Comparison of ENCODE assay signal across 8 mouse cellular contexts in genomic region chr11:108925202-108925601, GRCm38 (mm10). TPM values are rescaled to one million over a fixed set of nuclear protein-coding genes. Genes with fewer than 3 reads are reported as not detected.
DNase-seq lines count a peak whose midpoint lies in the region; ATAC-seq and TF ChIP-seq lines count a peak whose summit lies in the region.

No protein-coding gene starts in this region.

- no peak for TF ChIP-seq POLR2A in olfactory bulb, adult 2 months (IDR thresholded peaks at IDR 0.05; ENCODE audit: insufficient read depth, low read depth, low read length)

- no peak for TF ChIP-seq EP300 in heart, postnatal 0 days (IDR thresholded peaks at IDR 0.05; ENCODE audit: low read depth)
- TF ChIP-seq EP300 in liver, embryonic 14.5 days (IDR thresholded peaks at IDR 0.05; ENCODE audit: low read depth): no peak

- peaks cover 83% of the 10 kb centered on the region for H3K4me1 ChIP-seq in forebrain, embryonic 13.5 days
- H3K4me1 ChIP-seq in heart, postnatal 0 days (ENCODE audit: control insufficient read depth, insufficient read depth): peaks cover 23% of the 10 kb centered on the region
- H3K4me1 ChIP-seq in liver, embryonic 14.5 days (replicated peaks; ENCODE audit: control insufficient read depth in 2 of 2, insufficient read depth in 2 of 2, low read length in 1 of 2): no peaks in the 10 kb centered on the region
- peaks cover 64% of the 10 kb centered on the region for H3K4me1 ChIP-seq in olfactory bulb, adult 2 months (ENCODE audit: control insufficient read depth, insufficient read depth, low read length)

- H3K9me3 ChIP-seq in forebrain, embryonic 13.5 days (replicated peaks): no peaks in the 10 kb centered on the region
- H3K9me3 ChIP-seq in heart, postnatal 0 days (replicated peaks; ENCODE audit: control insufficient read depth, low read length): no peaks in the 10 kb centered on the region
- no peaks in the 10 kb centered on the region for H3K9me3 ChIP-seq in liver, embryonic 14.5 days (ENCODE audit: control insufficient read depth, low read length)

- peak; percentile 86 for TF ChIP-seq CTCF in heart, postnatal 0 days (IDR thresholded peaks at IDR 0.05; ENCODE audit: low read depth)
- TF ChIP-seq CTCF in liver, embryonic 14.5 days (IDR thresholded peaks at IDR 0.05; ENCODE audit: low read depth): peak; percentile 78
- no peak for TF ChIP-seq CTCF in olfactory bulb, adult 2 months (IDR thresholded peaks at IDR 0.05; ENCODE audit: insufficient read depth, low read depth, low read length)

- 14% methylated on average over 6 of the region's 6 CpGs for WGBS in forebrain, embryonic 13.5 days
- 20% methylated on average over 6 of the region's 6 CpGs for WGBS in heart, postnatal 0 days
- WGBS in liver, embryonic 14.5 days (ENCODE audit: insufficient replicate concordance): 17% methylated on average over 6 of the region's 6 CpGs
- WGBS in olfactory bulb, adult 2 months: 22% methylated on average over 6 of the region's 6 CpGs

- H3K27ac ChIP-seq in forebrain, embryonic 13.5 days: peak overlapping the region; percentile 54
- H3K27ac ChIP-seq in heart, postnatal 0 days (ENCODE audit: low read depth): no peak overlapping the region
- no peak overlapping the region for H3K27ac ChIP-seq in liver, embryonic 14.5 days
- no peak overlapping the region for H3K27ac ChIP-seq in olfactory bulb, adult 2 months (ENCODE audit: insufficient read depth, low read depth, low read length)

- peak; percentile 74 to 85 for DNase-seq in CD8-positive naive resting alpha-beta T cell, adult 2 months (ENCODE audit: low read depth in 2 of 2, low spot score in 2 of 2)
- DNase-seq in c-Kit-negative CD71-positive TER-119-positive erythroid progenitor cells, embryonic 14.5 days (ENCODE audit: low read depth, low spot score): peak; percentile 4
- peak; percentile 62 for DNase-seq in heart, postnatal 0 days (ENCODE audit: low spot score)
- peak; percentile 79 to 87 for DNase-seq in kidney, postnatal 25 days
- DNase-seq in liver, embryonic 14.5 days (ENCODE audit: low read depth in 3 of 3, low spot score in 3 of 3): peak; percentile 25 to 50 (median 32)
- DNase-seq in thymus, adult 18-20 months: peak; percentile 62 to 65

- H3K4me3 ChIP-seq in forebrain, embryonic 13.5 days: peak overlapping the region; percentile 93
- H3K4me3 ChIP-seq in heart, postnatal 0 days (ENCODE audit: low read depth, low read length): no peak overlapping the region
- H3K4me3 ChIP-seq in liver, embryonic 14.5 days (ENCODE audit: insufficient read depth in 1 of 2, low read depth in 2 of 2, low read length in 2 of 2): no peak overlapping the region
- peak overlapping the region; percentile 19; the same call in 1 of the 2 replicates for H3K4me3 ChIP-seq in olfactory bulb, adult 2 months (ENCODE audit: insufficient read depth, low read depth, low read length)

- ATAC-seq in forebrain, embryonic 13.5 days: no peak
- no peak for ATAC-seq in heart, postnatal 0 days (ENCODE audit: insufficient read depth, low read depth)
- no peak for ATAC-seq in liver, embryonic 14.5 days (ENCODE audit: insufficient read depth)

- no peaks in the 10 kb centered on the region for H3K27me3 ChIP-seq in forebrain, embryonic 13.5 days
- H3K27me3 ChIP-seq in heart, postnatal 0 days (ENCODE audit: control insufficient read depth, insufficient read depth, low read length): peaks cover 17% of the 10 kb centered on the region
- H3K27me3 ChIP-seq in liver, embryonic 14.5 days (ENCODE audit: control insufficient read depth, insufficient read depth, low read length): peaks cover 38% of the 10 kb centered on the region

- peak overlapping the region; percentile 86 for H3K4me2 ChIP-seq in forebrain, embryonic 13.5 days
- no peak overlapping the region; the same call in 1 of the 2 replicates for H3K4me2 ChIP-seq in heart, postnatal 0 days (ENCODE audit: low read depth, low read length)
- no peak overlapping the region for H3K4me2 ChIP-seq in liver, embryonic 14.5 days (ENCODE audit: low read depth)

- peaks cover 4% of the 10 kb centered on the region for H3K36me3 ChIP-seq in forebrain, embryonic 13.5 days (ENCODE audit: poor library complexity, severe bottlenecking)
- no peaks in the 10 kb centered on the region for H3K36me3 ChIP-seq in heart, postnatal 0 days (replicated peaks; ENCODE audit: control insufficient read depth, insufficient read depth, low read length)
- H3K36me3 ChIP-seq in liver, embryonic 14.5 days (replicated peaks; ENCODE audit: control insufficient read depth, insufficient read depth, low read depth): no peaks in the 10 kb centered on the region

- peak overlapping the region; percentile 95 for H3K9ac ChIP-seq in forebrain, embryonic 13.5 days
- H3K9ac ChIP-seq in heart, postnatal 0 days (replicated peaks; ENCODE audit: low read depth, low read length): no peak overlapping the region
- no peak overlapping the region for H3K9ac ChIP-seq in liver, embryonic 14.5 days (replicated peaks)

RNA-seq across cellular contexts. Expression of gene Axin2, which starts 5.1 kb away (rescaled TPM):
- polyA plus RNA-seq in forebrain, embryonic 13.5 days (2015; fragmentation: Nextera tagmentation; extraction: Ambion mirVana): 9.6 and 11.4 TPM in 2 replicates
- total RNA-seq in heart, postnatal 0 days (2014; rRNA removed; ENCODE audit: low replicate concordance): 2.8 and 8.5 TPM in 2 replicates
- 0.78 and 0.90 TPM in 2 replicates for polyA plus RNA-seq in heart, postnatal 0 days (2015; fragmentation: Nextera tagmentation; extraction: Ambion mirVana)
- polyA plus RNA-seq in liver, embryonic 14.5 days (2012; rRNA removed): 0.36 and 0.85 TPM in 2 replicates
- polyA plus RNA-seq in liver, embryonic 14.5 days (2014; fragmentation: Nextera tagmentation; extraction: Ambion mirVana): 0.15 and 0.16 TPM in 2 replicates
- not detected in 2 replicates for polyA plus RNA-seq in olfactory bulb, adult 2 months (2012; ENCODE audit: insufficient read depth, insufficient read length, low replicate concordance, missing spikeins)

Comparison
In these comparisons a context has a peak if more than half of its experiments do, and no peak if none do; other contexts are left out.
1. DNase-seq: peak in every context shown above with its lines; median percentile 83 in kidney, postnatal 25 days; 80 in CD8-positive naive resting alpha-beta T cell, adult 2 months; 64 in thymus, adult 18-20 months; 62 in heart, postnatal 0 days; 32 in liver, embryonic 14.5 days; 4 in c-Kit-negative CD71-positive TER-119-positive erythroid progenitor cells, embryonic 14.5 days.
2. H3K4me3 ChIP-seq: peak in forebrain, embryonic 13.5 days (single experiment) and olfactory bulb, adult 2 months (single experiment); none in heart, postnatal 0 days (single experiment) and liver, embryonic 14.5 days (0 of 2).